Mouse (Mus musculus) G1E-ER4 (cell line): ENCODE results near the gene Zfp300. TPM values are rescaled to one million over a fixed set of nuclear protein-coding genes. Genes with fewer than 3 reads are reported as not detected.

ENCODE experiments used
- GATA1 ChIP-seq: IDR thresholded peaks from one replicate; pipeline ENCODE4 v1.8.0; 2012; ENCODE audit warnings: low read length, inconsistent platforms
- polyA plus RNA-seq: library from polyadenylated mRNA; stranded (reverse); fragments of >175 nt; gene quantifications from 2 replicates; pipeline ENCODE4 v1.2.3, GENCODE M21; 2012

The Zfp300 gene
- not detected in 2 replicates for polyA plus RNA-seq

DNA sequence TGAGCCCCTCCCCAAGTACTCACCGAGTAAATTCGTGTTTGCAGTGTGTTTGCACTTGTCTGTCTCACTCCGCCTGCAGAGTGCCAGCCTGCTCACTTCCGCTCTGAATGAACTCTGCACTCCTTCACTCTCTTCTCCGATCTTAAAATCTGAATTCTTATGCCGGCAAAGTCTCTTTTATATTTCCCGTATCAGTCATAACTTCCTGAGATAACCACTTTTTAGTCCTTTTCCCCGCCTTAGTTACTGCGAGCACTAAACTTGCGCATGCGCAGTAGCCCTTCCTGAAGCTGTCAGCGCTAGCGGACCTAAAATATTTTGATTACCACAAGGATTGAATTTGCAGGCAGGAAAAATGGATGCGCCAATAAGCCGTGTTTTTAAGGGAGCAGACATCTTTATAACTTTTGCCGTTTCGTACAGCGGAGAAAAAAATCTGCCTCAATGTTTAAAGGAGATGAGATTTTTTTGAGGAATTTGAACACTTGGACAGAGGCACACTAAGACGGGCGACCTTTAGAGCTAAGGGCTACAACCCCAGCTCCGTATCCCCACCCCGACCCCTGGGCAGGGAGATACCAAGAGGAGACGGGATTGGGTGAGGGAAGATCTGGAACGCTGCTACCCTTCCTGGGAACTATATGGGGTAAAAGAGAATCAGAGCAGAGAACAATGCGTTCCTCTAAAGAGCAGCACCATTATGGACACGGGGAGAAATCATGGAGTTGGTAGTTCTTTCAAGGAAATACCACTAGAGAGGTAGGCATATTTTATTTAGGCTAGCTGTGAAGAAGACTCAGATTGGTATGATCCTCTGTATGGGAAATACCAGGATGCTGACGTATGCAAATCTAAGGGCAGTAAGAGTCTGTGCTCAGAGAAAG lies at the start of gene Zfp300:
Zfp300 (minus strand) TSS at position 545 of the 884 bp plus-strand sequence.
- no peak for TF ChIP-seq GATA1

GRCm38 (mm10) chrX:21115520-21115919 lies 26.2 kb upstream of the Zfp300 start, which contains the start of gene Ssxa1:
Gene Ssxa1 (plus strand): TSS chrX:21115820.
- no peak for TF ChIP-seq GATA1

- TF ChIP-seq GATA1 = no peak
Measured at GRCm38 (mm10) chrX:21089867-21090239, 526 bp upstream of the Zfp300 start.

DNA sequence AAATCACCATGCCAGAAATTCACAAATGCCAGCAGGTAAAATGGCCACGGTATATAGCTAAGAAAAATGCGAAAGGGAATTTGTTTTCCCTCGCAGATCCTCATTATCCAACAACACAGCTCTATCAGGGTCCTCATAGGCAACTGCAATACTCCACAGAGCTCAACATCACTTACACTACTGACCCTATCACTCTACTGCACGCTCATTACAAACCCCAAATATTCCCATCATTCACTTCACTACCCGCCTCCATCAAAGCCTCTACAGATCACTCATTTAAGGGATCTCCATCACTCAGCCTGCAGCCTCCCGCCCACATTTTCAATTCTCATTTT lies 713 bp downstream of the Zfp300 start:
- TF ChIP-seq GATA1 = no peak

GRCm38 (mm10) chrX:21068106-21068505 lies 21.2 kb downstream of the Zfp300 start, which contains the start of gene Spaca5:
Gene Spaca5 (plus strand): TSS chrX:21068406.
- TF ChIP-seq GATA1 = no peak

DNA sequence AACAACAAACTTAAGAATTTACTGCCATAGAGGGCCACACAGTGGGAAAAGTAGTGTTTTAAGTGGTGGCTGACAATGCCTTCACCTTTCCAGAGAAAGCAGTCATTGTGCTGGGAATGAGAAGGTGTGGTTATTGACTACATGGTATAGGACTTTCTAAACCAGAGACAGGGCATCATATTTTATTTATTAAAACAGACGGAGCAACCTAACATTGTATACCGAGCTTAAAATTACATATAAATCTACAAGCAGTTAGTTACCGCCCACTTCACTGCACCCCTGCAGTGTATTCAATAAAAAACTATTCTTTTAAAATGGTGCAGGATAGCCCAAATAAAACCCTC lies 26.8 kb downstream of the Zfp300 start:
- TF ChIP-seq GATA1 = no peak

DNA sequence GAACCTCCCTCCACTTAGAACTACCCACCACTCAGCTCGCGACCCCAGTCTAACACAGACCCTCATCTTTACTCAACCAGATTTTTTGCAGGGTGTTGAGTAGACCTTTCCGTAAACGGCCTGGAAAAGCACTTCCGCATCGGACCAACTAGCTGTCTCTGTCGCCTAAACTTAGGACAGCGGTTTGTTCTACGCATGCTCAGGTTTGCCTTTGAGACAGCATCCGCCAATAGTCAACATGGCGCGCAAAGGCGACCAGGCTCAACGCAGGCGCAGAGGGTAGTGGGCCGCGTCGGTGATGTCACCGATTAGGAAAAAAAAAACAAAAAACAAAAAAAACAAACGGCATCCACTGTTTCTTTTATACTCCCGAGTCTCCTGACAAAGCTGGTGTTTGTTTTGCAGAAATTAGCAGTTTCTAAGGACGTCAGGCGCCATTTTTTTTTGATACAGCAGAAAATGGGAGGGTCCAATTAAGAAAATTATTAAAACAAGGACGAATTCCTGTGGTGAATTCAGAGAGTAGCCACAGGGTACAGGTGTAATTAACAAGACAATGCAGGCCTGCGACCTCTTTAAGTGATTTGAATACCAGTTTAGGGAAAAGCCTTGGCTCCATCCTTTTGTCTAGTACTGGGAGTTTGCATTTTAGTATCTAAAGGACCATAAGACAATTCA lies 27.3 kb downstream of the Zfp300 start, which contains the start of gene Zfp182:
Zfp182 (minus strand) TSS at position 451 of the 678 bp plus-strand sequence.
- TF ChIP-seq GATA1 = no peak

DNA sequence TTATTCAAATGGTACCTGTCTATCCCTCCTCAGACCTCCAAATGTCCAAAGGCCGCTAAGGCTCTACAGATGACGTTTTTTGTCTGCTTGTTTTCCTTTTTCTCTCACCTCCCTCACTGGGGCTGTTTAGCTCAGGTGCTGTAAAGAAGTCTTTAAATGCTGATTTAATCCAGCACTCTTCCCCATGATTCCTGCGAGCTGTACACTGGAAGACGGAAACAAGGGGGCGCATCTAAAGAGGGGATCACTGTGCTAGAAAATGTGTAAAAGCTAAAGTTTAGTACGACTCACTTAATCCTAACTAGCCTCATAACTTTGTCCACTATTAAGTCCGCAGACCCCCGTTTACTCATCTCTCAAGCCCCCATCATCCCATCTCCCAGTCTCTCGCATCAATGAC lies 27.9 kb downstream of the Zfp300 start:
- no peak for TF ChIP-seq GATA1

Other genes with a start within 250 kb of the Zfp300 start
- not detected in 2 replicates for gene Timp1, start 219.4 kb downstream of the Zfp300 start, polyA plus RNA-seq
- not detected in 2 replicates for gene Syn1, start 168.5 kb downstream of the Zfp300 start, polyA plus RNA-seq
- 3.8 and 5.4 TPM in 2 replicates for gene Cfp, start 158.0 kb downstream of the Zfp300 start, polyA plus RNA-seq
- 15.0 and 17.8 TPM in 2 replicates for gene Elk1, start 138.9 kb downstream of the Zfp300 start, polyA plus RNA-seq
- 20.6 and 35.5 TPM in 2 replicates for gene Uxt, start 127.5 kb downstream of the Zfp300 start, polyA plus RNA-seq
- gene Zfp182, start 27.2 kb downstream of the Zfp300 start, polyA plus RNA-seq = 0.08 and 0.19 TPM in 2 replicates
- gene Spaca5, start 21.1 kb downstream of the Zfp300 start, polyA plus RNA-seq = not detected in 2 replicates
- gene Ssxa1, start 26.3 kb upstream of the Zfp300 start, polyA plus RNA-seq = not detected in 2 replicates
- not detected in 2 replicates for gene Gm21876, start 86.1 kb upstream of the Zfp300 start, polyA plus RNA-seq